Mouse (Mus musculus) mesoderm, embryonic 11.5 days (tissue): ENCODE data around the gene Vmn2r39.
"Not testable (repeated sequence)": the region's sequence is repeated elsewhere in the genome, so short reads cannot be mapped to it uniquely, and the experiment has no call there.

ENCODE experiments used
- DNase-seq: peaks from one replicate; pipeline ENCODE4 v3.0.0-alpha.2; 2012; ENCODE audit warnings: low read depth, low spot score

The Vmn2r39 gene

DNA sequence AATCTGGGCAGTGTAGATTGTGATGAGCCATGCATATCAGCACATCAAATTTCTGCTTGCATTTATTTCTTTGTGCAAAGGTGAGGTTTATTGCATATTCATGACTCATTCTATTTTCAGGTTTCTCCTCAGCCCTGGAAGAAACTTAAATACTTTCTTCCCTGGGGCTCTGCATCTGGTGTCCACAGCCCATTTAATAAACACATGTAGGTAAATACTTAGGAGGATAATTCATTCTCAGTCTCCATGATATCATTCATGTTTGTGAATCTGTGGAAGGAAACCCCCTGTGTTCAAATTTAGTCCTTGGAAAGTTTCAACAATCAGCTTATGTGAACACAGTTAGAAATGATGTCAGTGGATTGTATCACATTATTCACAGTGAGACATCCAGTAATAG, at the start of gene Vmn2r39:
Gene Vmn2r39, minus strand, starts transcription at position 101 of the 400 bp plus-strand sequence.
- not testable (repeated sequence) for DNase-seq

DNA sequence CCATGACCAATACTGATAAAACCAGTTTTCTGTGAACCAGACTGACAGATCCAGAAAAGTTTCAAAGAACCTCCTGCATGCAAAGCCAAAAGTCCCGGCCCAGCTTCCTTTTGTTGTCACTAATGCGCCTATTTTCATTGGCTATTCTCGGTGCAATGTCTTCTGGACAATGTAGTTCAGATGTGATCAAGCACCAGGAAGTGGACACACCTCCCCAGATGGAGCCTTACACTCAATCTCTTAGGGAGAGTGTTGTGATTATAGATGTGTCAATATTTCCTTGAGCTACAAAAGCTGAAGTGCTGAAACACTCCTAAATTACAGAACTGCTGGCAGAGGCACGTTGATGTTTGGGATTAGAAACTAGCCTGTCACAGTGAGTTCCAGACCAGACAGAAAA, 34.8 kb upstream of the Vmn2r39 start:
- not testable (repeated sequence) for DNase-seq
